Comparison of ENCODE assay signal across 13 mouse cellular contexts in genomic region chr16:63850297-63850696, GRCm38 (mm10). TPM values are rescaled to one million over a fixed set of nuclear protein-coding genes. Genes with fewer than 3 reads are reported as not detected.
"Had no signal": no experiment of that assay in that cellular context is flagged by ENCODE, and none has a peak within 500 bp of the region (broad histone marks: within the 10 kb centered on the region; RNA-seq: fewer than 3 reads in every experiment).

No protein-coding gene starts in this region.

- ATAC-seq: liver, postnatal 0 days; lung, postnatal 0 days; midbrain, embryonic 15.5 days had no signal

- DNase-seq: liver, postnatal 0 days; lung, adult 2 months; lung, postnatal 14 days; lung, postnatal 36 days; right cerebral cortex, postnatal 14 days; thymus, postnatal 14 days; thymus, postnatal 36 days had no signal

RNA-seq across cellular contexts. Expression of gene Epha3, which starts 13.7 kb away (rescaled TPM):
- total RNA-seq: megakaryocyte progenitor cell, adult 5-6 weeks; monocyte, adult 5-6 weeks; neutrophil, adult 5-6 weeks had no signal
- polyA plus RNA-seq: macrophage had no signal
